Mouse (Mus musculus): Measurements from ENCODE around the gene Gm4779.
"Not testable (repeated sequence)": the region's sequence is repeated elsewhere in the genome, so short reads cannot be mapped to it uniquely, and the experiment has no call there.

Gene Gm4779

GRCm38 (mm10) chrX:101794342-101794741 lies at the start of gene Gm4779, which contains the start of gene 8030474K03Rik:
Gm4779 (minus strand) TSS chrX:101794423.
8030474K03Rik (plus strand) TSS chrX:101794656.
- DNase-seq = no peak

GRCm38 (mm10) chrX:101819980-101820379 lies 25.8 kb upstream of the Gm4779 start:
- not testable (repeated sequence) for DNase-seq

GRCm38 (mm10) chrX:101819163-101819562 lies 24.9 kb upstream of the Gm4779 start:
- DNase-seq = peak in 1 of 2 experiments; percentile 13

GRCm38 (mm10) chrX:101811750-101812149 lies 17.5 kb upstream of the Gm4779 start:
- DNase-seq = no peak

GRCm38 (mm10) chrX:101805512-101805911 lies 11.3 kb upstream of the Gm4779 start:
- peak; percentile 34 to 35 for DNase-seq

GRCm38 (mm10) chrX:101791551-101791950 lies 2.7 kb downstream of the Gm4779 start:
- peak; percentile 52 to 82 for DNase-seq

GRCm38 (mm10) chrX:101772035-101772434 lies 22.2 kb downstream of the Gm4779 start:
- peak; percentile 32 to 55 for DNase-seq

- DNase-seq = no peak
Measured at GRCm38 (mm10) chrX:101770307-101770706, 23.9 kb downstream of the Gm4779 start.

GRCm38 (mm10) chrX:101769478-101769877 lies 24.7 kb downstream of the Gm4779 start:
- no peak for DNase-seq

- DNase-seq = no peak
Measured at GRCm38 (mm10) chrX:101767280-101767679, 26.9 kb downstream of the Gm4779 start.

- DNase-seq = no peak
Measured at GRCm38 (mm10) chrX:101765111-101765510, 29.1 kb downstream of the Gm4779 start.

- DNase-seq = no peak
Measured at GRCm38 (mm10) chrX:101764621-101765020, 29.6 kb downstream of the Gm4779 start.

- DNase-seq = peak; percentile 6 to 11
Measured at GRCm38 (mm10) chrX:101754478-101754877, 39.7 kb downstream of the Gm4779 start.

- DNase-seq = no peak
Measured at GRCm38 (mm10) chrX:101750144-101750543, 44.1 kb downstream of the Gm4779 start.

GRCm38 (mm10) chrX:101741064-101741433 lies 53.2 kb downstream of the Gm4779 start:
- no peak for DNase-seq

- no peak for DNase-seq
Measured at GRCm38 (mm10) chrX:101740335-101741063, 53.7 kb downstream of the Gm4779 start.
